Mouse (Mus musculus) heart, adult 2 months (tissue): Measurements from ENCODE around the gene Olfr52. TPM values are rescaled to one million over a fixed set of nuclear protein-coding genes. Genes with fewer than 3 reads are reported as not detected.

ENCODE experiments used
- DNase-seq, 2 experiments: peaks; one replicate each; pipeline ENCODE4 v3.0.0; 2021
- H3K27ac ChIP-seq: fragments of 200-600 bp; 2 replicates; pipeline ENCODE4 v1.8.1; 2022
- H3K27me3 ChIP-seq: fragments of 200-500 bp; 2 replicates; pipeline ENCODE4 v1.6.1; 2012; ENCODE audit warnings: mild to moderate bottlenecking, low read length, inconsistent platforms, mixed read lengths; ENCODE audit not compliant: control insufficient read depth, insufficient read depth
- H3K36me3 ChIP-seq: fragments of 200-500 bp; 2 replicates; pipeline ENCODE4 v1.6.1; 2012; ENCODE audit warnings: low read length, inconsistent platforms; ENCODE audit not compliant: control insufficient read depth, insufficient read depth
- H3K4me1 ChIP-seq: fragments of 200-500 bp; 2 replicates; pipeline ENCODE4 v1.6.1; 2011; ENCODE audit warnings: low read length; ENCODE audit not compliant: control insufficient read depth, insufficient read depth
- H3K4me3 ChIP-seq: fragments of 200-600 bp; 2 replicates; pipeline ENCODE4 v1.8.1; 2022
- H3K79me2 ChIP-seq: fragments of 200-500 bp; replicated peaks from 2 replicates; pipeline ENCODE4 v1.6.1; 2012; ENCODE audit warnings: mild to moderate bottlenecking, inconsistent platforms, low read length, moderate library complexity, mixed read lengths; ENCODE audit not compliant: control insufficient read depth, insufficient read depth
- H3K9ac ChIP-seq: fragments of 200-500 bp; 2 replicates; pipeline ENCODE4 v1.6.1; 2012; ENCODE audit warnings: low read depth, mild to moderate bottlenecking, control low read depth, inconsistent platforms, low read length, mixed read lengths
- CTCF ChIP-seq: fragments of 200-600 bp; IDR thresholded peaks from 2 replicates; pipeline ENCODE4 v1.8.1; 2022; ENCODE audit warnings: antibody characterized with exemption, mild to moderate bottlenecking, moderate library complexity
- EP300 ChIP-seq: fragments of 200-500 bp; IDR thresholded peaks from 2 replicates; pipeline ENCODE4 v1.6.1; 2011; ENCODE audit warnings: low read depth, low read length, control low read depth; ENCODE audit not compliant: insufficient read depth
- POLR2A ChIP-seq: fragments of 200-500 bp; IDR thresholded peaks from 2 replicates; pipeline ENCODE4 v1.6.1; 2011; ENCODE audit warnings: mild to moderate bottlenecking, low read depth, low read length, control low read depth; ENCODE audit not compliant: insufficient read depth
- WGBS: fragments of 180-500 bp; shearing (Covaris S2); methylation state at CpG from one replicate; pipeline ENCODE4 v1.1.7; 2018; 5-methylcytosine and 5-hydroxymethylcytosine counted together
- intact Hi-C: fragments of 180-260 bp; cut with DNase I; formaldehyde crosslinking; loops from one replicate; pipeline ENCODE4 v1.15.1; 2025
- long read RNA-seq: library from polyadenylated mRNA; stranded (forward); transcript quantifications from one replicate; pipeline ENCODE4 v2.0.0, GENCODE M21; 2021
- polyA plus RNA-seq: library from polyadenylated mRNA; depleted of rRNA; stranded (reverse); fragments of >200 nt; gene quantifications from 2 replicates; pipeline ENCODE4 v1.2.3, GENCODE M21; 2012; rRNA removed
- total RNA-seq, 2 experiments: library from RNA; stranded (reverse); gene quantifications; 2 replicates each; pipeline ENCODE4 v1.2.3; 2021

Olfr52 gene
- total RNA-seq (not detected), polyA plus RNA-seq (not detected in 2 replicates)
- long read RNA-seq, result 0 reads

- no peak within 1 kb of the TSS for H3K9ac ChIP-seq
- TF ChIP-seq POLR2A (no peak), CTCF (no peak), EP300 (no peak)
- intact Hi-C loops, result no loop called here
- no peaks in the 10 kb centered on the region for H3K4me1 ChIP-seq
- H3K4me3 ChIP-seq, result no peak within 1 kb of the TSS
- DNase-seq, result no peak
- H3K27ac ChIP-seq, result no peak within 1 kb of the TSS
- H3K79me2 ChIP-seq, result no peaks in the 10 kb centered on the region
- no peaks in the 10 kb centered on the region for H3K36me3 ChIP-seq
- no peaks in the 10 kb centered on the region for H3K27me3 ChIP-seq
Measured at GRCm38 (mm10) chr2:86185583-86185982, at the start of gene Olfr52. TSS of gene Olfr52 (minus strand) at chr2:86185683.

GRCm38 (mm10) chr2:86231301-86231700 lies 45.8 kb upstream of the Olfr52 start, which contains the start of gene Olfr1047:
TSS of gene Olfr1047 (minus strand) at chr2:86231401.
- Histone ChIP-seq H3K36me3 (no peaks in the 10 kb centered on the region), H3K4me3 (no peak within 1 kb of the TSS), H3K4me1 (no peaks in the 10 kb centered on the region), H3K27me3 (no peaks in the 10 kb centered on the region), H3K79me2 (no peaks in the 10 kb centered on the region), H3K27ac (no peak within 1 kb of the TSS), H3K9ac (no peak within 1 kb of the TSS)
- DNase-seq, result no peak
- intact Hi-C loops, result no loop called here
- TF ChIP-seq CTCF (no peak), EP300 (no peak), POLR2A (no peak)
- WGBS, result 79% methylated on average over 1 of the region's 1 CpGs

GRCm38 (mm10) chr2:86219214-86219613 lies 33.7 kb upstream of the Olfr52 start, which contains the start of gene Olfr1046:
TSS of gene Olfr1046 (minus strand) at chr2:86219314.
- H3K79me2 ChIP-seq, result no peaks in the 10 kb centered on the region
- H3K36me3 ChIP-seq, result no peaks in the 10 kb centered on the region
- no peak within 1 kb of the TSS for H3K9ac ChIP-seq
- H3K4me1 ChIP-seq, result no peaks in the 10 kb centered on the region
- WGBS, result 57% methylated on average over 2 of the region's 2 CpGs
- H3K4me3 ChIP-seq, result no peak within 1 kb of the TSS
- TF ChIP-seq CTCF, result no peak
- TF ChIP-seq EP300, result no peak
- no peak for TF ChIP-seq POLR2A
- DNase-seq, result no peak
- no peak within 1 kb of the TSS for H3K27ac ChIP-seq
- intact Hi-C loops, result no loop called here
- no peaks in the 10 kb centered on the region for H3K27me3 ChIP-seq

GRCm38 (mm10) chr2:86202909-86203308 lies 17.4 kb upstream of the Olfr52 start, which contains the start of gene Olfr1045:
TSS of gene Olfr1045 (minus strand) at chr2:86203009.
- Histone ChIP-seq H3K79me2 (no peaks in the 10 kb centered on the region), H3K36me3 (no peaks in the 10 kb centered on the region), H3K27me3 (no peaks in the 10 kb centered on the region), H3K9ac (no peak within 1 kb of the TSS), H3K27ac (no peak within 1 kb of the TSS), H3K4me3 (no peak within 1 kb of the TSS), H3K4me1 (no peaks in the 10 kb centered on the region)
- TF ChIP-seq EP300 (no peak), CTCF (no peak), POLR2A (no peak)
- DNase-seq, result no peak
- intact Hi-C loops, result no loop called here

GRCm38 (mm10) chr2:86195863-86196262 lies 10.4 kb upstream of the Olfr52 start:
- WGBS, result 21% methylated on average over 1 of the region's 1 CpGs
- no peaks in the 10 kb centered on the region for H3K4me1 ChIP-seq
- H3K79me2 ChIP-seq, result no peaks in the 10 kb centered on the region
- no peak for DNase-seq
- H3K9ac ChIP-seq, result no peak overlapping the region
- intact Hi-C loops, result no loop called here
- H3K27me3 ChIP-seq, result no peaks in the 10 kb centered on the region
- no peaks in the 10 kb centered on the region for H3K36me3 ChIP-seq
- no peak for TF ChIP-seq EP300
- TF ChIP-seq POLR2A, result no peak
- TF ChIP-seq CTCF, result no peak
- no peak overlapping the region for H3K4me3 ChIP-seq
- H3K27ac ChIP-seq, result no peak overlapping the region

- H3K27ac ChIP-seq, result no peak overlapping the region
- H3K9ac ChIP-seq, result no peak overlapping the region
- H3K27me3 ChIP-seq, result no peaks in the 10 kb centered on the region
- 68% methylated on average over 3 of the region's 3 CpGs for WGBS
- no peaks in the 10 kb centered on the region for H3K79me2 ChIP-seq
- no peak overlapping the region for H3K4me3 ChIP-seq
- DNase-seq, result no peak
- H3K4me1 ChIP-seq, result no peaks in the 10 kb centered on the region
- no peaks in the 10 kb centered on the region for H3K36me3 ChIP-seq
- no peak for TF ChIP-seq POLR2A
- no peak for TF ChIP-seq EP300
- TF ChIP-seq CTCF, result no peak
- intact Hi-C loops, result no loop called here
Measured at GRCm38 (mm10) chr2:86179950-86180349, 5.5 kb downstream of the Olfr52 start.
